Mouse (Mus musculus): ENCODE data around the gene Jsrp1.

Gene Jsrp1

DNA sequence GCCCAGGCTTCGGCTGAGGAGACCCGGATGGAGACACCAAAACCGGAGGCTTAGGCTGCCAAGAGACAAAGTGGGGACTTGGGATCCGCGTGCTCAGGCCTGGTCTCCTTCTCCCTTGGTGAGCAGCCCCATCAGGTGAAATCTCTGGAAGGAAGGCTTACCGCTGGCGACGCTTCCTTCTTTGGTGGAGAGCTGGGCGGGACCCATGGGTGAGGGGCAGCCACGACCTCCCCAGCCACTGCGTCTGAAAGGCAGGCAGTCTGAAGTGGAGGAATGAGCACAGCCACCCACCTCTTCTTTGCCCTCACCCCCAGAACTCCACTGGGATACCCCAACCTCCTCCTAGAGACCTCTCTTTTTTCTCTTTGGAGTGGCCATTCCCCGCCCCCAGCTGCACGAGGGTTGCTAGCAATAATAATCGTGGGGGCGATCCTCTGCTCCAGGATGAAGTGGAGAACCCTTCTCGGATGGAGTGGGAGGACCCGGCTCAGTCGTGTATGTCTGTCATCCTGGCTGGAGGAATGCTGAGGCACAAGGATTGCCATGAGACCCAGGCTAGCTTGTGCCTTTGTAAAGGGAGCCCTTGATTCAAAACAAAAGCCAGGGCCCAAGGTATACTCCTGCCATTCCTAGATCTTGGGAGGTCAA, 4.2 kb downstream of the Jsrp1 start:
- DNase-seq (ENCODE audit: low spot score), result peak; percentile 41

DNA sequence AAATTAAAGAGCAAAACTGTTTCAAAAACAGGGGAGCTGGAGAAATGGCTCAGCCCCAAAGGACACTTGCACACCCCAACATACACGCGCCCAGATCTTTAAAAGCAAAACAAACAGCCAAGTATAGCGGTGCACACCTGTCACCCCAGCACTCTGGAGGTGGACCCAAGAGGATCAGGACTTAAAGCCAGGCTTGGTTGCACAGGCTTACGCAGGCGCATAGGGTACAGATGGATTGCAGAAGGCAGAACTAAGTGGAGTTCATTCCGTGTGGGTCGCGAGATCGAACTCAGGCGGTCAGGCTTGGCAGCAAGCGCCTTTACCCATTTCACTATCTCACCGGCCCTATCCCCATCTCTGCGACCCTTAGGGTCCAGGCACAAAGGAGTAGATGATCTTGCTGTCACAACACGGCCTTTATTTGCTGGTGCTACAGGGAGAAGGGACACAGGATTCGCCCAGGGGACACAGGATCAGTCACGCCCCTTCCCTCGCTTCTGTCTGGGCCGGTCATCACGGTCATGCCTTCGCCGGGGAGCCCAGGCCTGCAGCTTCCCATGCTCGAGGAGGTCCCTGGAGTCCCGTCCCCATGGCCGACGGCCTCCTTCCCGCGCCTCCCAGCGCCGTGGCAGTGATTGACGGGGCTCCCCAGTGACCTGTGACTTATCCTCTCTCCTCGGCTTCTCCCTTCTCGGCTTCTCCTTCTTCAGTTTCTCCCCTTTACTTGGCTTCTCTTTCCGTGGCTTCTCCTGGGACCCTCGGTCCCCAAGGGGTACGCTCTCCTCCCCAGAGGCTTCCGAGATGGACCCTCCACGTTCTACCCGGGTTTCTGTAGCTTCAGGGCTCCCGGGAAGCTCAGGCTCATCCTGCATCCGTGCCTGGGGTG, 5.0 kb downstream of the Jsrp1 start:
- DNase-seq (ENCODE audit: low spot score), result peak; percentile 47

DNA sequence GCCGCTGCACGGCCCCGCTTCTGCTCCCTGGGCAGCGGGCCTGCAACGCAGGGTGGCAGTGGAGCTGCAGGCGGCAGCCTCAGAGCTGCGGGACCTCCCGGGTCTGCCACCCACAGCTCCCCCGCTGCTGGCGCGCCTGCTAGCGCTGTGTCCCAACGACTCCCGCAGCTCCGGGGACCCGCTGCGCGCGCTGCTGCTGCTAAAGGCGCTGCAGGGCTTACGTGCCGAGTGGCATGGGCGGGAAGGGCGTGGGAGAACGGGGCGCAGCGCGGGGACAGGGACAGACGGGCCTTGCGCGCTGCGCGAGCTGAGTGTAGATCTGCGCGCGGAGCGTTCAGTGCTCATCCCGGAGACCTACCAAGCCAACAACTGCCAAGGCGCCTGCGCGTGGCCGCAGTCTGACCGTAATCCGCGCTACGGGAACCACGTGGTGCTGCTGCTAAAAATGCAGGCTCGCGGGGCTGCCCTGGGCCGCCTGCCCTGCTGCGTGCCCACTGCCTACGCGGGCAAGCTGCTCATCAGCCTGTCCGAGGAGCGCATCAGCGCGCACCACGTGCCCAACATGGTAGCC, 6.2 kb downstream of the Jsrp1 start:
- DNase-seq (ENCODE audit: low spot score), result peak; percentile 85

DNA sequence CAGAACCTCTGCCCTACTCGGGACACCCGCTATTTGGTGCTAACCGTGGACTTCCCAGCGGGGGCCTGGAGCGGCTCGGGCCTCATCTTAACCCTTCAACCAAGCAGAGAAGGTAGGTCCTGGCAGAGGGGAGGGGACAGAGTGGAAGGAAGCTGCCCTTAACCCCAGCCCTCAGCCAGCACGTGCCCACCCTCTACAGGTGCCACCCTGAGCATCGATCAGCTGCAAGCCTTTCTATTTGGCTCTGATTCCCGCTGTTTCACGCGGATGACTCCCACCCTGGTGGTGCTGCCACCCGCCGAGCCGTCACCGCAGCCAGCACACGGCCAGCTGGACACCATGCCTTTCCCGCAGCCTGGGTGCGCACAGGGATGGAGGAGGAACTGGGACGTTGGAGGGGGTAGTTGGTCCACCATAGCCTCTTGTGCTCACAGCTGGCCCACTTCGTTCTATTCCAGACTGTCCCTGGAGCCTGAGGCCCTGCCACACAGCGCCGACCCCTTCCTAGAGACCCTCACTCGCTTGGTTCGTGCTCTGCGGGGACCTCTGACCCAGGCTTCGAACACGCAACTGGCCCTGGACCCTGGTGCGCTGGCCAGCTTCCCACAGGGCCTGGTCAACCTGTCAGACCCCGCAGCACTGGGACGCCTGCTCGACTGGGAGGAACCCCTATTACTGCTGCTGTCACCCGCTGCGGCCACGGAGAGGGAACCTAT, 6.8 kb downstream of the Jsrp1 start:
- DNase-seq (ENCODE audit: low spot score), result no peak

DNA sequence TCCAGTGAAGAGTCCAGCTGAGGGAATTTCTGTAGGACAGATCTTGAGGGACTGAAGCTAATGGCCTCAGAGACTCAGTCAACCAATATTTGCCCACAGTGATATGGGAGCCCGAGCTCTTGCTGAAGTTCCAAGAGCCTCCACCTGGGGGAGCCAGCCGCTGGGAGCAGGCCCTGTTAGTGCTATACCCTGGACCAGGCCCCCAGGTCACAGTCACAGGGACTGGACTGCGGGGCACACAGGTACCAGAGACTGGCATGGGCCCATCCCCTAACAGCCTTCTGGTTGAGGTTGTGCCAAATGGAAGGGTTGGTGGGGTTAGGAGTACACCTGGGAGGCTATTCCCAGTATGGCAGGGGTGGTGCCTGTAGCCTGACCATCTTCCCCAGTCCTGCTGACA, 7.4 kb downstream of the Jsrp1 start:
- DNase-seq (ENCODE audit: low spot score), result peak; percentile 52

DNA sequence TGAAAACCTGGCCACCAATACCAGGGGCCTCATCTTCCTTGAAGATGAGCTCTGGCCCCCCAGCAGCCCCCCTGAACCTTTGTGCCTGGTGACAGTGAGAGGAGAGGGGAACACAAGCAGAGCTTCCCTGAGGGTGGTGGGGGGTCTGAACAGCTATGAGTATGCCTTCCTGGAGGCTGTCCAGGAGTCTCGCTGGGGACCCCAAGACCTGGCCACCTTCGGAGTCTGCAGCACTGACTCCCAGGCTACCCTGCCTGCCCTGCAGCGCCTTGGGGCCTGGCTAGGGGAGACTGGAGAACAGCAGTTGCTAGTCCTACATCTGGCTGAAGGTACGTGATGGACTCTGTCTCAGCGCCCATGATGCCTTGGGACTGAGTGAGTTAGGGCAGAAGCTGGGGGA, 8.0 kb downstream of the Jsrp1 start:
- DNase-seq (ENCODE audit: low spot score), result no peak

DNA sequence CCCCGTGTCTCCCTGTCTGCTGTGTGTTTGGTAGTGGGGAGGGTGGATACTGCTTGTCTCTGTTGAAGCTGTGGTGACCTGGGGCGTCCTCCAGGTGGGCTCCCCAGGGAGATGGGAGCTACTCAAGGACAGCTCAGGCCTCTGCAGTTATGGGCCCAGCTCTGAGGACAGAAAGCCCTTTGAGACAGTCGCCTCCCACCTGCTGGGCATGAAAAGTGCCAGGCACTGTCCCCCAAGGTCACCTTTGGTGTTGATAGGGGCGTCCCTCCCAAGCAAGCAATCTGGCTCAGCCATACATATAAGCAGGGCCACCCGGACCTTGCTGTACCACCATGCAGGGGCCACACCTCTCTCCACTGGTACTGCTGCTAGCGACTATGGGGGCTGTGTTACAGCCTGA, 8.4 kb downstream of the Jsrp1 start, which contains the start of gene Amh:
Gene Amh (plus strand): TSS at position 328 of the 400 bp plus-strand sequence.
- no peak for DNase-seq (ENCODE audit: low spot score)

DNA sequence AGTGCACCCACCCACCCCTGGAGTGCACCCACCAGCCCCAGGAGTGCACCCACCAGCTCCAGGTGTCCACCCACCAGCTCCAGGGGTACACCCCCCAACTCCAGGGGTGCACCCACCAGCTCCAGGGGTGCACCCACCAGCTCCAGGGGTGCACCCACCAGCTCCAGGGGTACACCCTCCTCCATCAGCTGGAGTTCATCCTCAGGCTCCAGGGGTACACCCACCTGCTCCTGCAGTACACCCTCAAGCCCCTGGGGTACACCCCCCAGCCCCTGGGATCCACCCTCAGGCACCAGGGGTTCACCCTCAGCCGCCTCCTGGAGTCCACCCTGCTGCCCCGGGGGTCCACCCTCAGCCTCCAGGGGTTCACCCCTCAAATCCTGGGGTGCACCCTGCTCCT, 9.0 kb downstream of the Jsrp1 start:
- DNase-seq (ENCODE audit: low spot score), result no peak

DNA sequence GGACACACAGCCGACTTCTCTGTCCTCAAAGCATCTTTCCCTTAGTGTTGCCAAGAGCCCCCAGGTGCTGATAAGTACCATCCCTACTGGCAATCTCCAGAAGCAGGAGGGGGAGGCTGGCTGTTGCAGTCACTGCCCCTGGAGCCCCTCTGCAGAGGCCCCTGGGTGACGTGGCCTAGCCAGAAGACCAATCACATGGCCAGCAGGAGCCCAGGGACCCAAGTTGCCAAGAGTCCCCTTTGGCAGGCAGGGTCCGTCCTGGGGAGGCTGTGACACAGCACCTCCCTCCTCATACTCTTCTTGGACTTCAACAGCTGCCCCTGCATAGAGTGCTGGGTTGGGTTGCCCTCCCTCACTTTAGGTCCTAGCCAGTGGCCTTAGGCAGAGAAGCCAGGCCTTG, 10.3 kb downstream of the Jsrp1 start:
- DNase-seq (ENCODE audit: low spot score), result no peak

DNA sequence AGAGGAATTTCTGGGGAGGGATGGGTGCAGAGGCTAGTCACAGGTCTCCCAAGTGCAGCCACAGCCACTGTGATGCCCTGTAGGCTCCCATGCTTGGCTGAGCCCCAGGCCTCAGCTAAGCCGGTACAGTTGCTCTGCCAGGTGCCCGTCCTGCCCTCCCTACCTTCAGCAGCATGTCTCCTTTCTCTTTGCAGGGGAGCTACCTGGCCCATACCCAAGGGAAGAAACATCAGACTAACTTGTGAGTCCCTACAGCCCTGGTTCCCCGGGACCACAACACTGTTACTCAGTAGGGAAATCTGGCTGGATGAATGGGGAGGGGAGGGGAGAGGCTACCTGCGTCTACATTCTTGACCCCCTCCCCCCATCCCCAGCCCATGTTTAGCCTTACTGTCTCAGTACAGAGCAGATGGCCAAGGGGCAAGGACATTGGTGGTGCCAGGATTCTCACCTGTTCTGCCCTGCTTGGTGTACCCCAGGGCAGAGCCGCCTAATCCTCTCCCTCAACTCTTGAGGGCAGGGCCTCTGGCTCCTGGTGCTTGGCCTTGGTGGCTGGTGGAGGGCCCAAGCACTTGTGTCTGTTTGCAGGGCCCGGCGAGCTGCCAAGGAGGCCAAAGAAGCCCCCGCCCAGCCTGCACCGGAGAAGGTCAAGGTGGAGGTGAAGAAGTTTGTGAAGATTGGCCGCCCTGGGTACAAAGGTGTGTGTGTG, 10.9 kb downstream of the Jsrp1 start:
- DNase-seq (ENCODE audit: low spot score), result no peak

DNA sequence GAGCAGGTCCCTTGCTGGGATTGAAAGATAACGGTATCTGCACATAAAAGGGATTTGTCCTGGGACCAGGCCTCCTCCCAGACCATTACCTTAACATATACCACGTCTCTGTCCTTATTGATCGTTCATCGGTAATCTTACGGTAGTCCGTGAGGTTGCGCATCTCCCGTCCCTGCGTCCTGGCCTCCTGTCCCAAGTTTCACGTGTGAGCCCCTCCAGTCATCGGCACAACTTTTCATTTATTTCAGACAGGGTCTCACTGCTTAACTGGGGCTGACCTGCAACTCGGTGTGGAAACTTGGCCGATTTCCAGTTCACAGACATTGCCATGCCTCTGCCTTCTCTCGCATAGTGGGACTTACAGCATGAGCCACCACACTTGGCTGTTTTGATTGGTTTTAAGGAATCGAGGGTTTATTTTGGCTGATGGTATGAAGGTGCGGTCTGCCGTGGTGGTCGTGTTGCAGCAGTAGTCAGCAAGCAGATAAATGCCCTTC, 14.2 kb downstream of the Jsrp1 start:
- DNase-seq (ENCODE audit: low spot score), result peak; percentile 29

DNA sequence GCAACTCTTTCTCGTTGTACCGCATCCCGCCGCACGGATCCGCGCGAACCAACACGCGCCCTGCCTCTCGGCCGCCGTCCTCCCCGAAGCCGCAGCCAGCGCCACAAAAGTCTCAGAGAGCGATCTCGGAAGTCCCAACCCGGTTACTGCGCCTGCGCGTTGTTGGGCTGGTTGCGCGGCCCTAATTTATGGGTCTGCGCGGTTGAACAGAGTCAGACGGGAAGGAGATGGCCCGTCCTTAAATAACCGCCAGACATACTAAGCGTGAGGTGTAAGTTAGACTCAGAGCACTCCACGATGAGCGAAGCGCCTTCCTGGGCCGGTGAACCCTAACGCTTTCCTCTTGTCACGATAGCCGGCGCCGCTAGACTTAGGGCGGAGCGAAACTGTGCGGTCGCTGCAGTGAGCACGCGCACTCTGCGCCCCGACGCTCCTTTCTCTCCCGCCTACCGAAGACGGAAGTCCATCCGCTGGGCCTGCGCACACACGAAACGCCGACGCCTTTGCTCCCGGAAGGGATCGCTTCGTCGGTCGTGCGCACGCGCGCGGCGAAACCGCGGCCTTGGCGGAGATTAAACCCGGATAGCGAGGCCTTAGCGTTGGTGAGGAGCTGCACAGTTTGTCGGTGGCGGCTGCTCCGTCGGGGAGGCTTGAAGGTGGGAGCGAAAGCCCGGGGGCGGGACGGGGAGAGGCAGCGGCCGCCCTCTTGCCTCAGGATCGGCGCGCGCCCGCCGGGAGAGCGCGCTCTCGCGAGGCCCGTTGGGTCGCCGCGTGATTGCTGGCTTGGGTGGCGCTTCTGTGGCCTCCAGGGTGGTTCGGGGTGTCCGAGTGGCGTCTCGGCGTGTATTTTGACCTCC, 14.9 kb downstream of the Jsrp1 start, which contains the start of the genes Sf3a2 and Plekhj1:
Gene Sf3a2 (plus strand): TSS at position 49 of the 857 bp plus-strand sequence.
Gene Plekhj1 (minus strand): TSS at position 477 of the 857 bp plus-strand sequence.
- peak; percentile 99 for DNase-seq (ENCODE audit: low spot score)

DNA sequence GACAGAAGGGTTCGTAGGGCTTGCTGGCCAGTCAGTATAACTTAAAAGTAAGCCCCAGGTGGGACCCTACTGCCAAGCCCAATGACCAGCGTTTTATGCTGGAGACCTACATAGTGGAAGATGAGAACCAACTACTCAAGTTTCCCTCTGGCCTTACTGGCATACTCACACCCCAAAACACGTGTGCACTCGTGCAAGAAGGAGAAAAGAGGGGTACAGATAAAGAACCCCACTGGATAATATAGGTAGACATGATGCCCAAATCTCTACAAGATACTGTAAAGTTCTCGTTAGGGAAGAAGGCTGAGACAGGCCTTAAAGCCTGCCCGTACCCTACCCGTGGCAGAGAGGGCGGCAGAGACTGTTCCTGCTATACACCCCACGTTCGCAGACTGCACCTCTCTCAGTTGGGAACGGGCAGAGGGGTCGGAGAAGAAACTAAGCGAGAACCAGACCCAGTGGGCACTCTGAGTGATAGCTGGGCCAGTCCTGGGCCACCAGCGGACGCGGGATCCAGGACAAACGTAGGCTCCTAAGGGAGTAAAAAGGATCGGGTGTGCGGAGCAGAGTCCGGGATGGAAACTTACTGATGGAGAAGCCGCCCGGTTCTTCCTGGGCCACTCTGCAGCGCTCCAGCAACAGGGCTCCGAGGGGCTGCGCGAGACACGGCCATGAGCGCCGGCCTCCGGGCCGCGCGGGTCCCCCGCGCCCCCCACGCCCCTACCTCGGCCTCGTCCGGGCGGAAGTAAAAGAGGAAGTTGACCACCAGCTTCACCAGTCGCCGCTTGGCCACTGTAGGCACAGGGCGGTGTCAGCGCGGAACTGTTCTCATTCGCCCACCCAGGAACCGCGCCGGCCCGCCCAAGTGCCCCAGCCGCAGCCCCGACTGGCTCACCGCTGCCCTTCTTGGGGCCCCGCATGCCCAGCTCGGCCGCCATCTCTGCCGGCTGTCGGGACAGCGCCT, 15.8 kb downstream of the Jsrp1 start:
- DNase-seq (ENCODE audit: low spot score), result peak; percentile 82

DNA sequence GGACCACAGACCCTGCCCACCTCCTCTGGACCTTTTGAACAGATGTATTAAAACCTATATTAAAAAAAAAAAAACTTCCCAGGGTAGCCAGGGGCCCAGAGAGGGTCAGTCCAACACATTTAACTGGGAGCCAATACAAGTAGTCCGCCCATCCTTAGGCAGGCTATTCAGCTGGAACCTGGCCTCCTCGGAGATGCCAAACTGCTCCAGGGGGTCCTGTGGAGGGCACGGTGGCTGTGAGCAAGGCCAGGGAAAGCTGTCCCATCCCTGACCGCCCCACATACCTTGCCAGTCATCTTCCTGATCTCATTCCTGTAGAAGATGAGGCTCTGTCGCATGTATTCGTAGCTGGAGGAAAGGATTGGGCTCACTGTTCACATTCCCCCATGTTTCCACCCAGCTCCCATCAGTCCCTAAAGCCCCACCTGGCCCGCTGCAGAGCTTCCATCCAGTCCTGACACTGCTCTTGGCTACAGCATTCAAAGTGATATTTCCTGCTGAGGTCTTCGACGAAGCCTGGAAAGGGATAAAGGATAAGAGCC, 16.9 kb downstream of the Jsrp1 start:
- DNase-seq (ENCODE audit: low spot score), result no peak

DNA sequence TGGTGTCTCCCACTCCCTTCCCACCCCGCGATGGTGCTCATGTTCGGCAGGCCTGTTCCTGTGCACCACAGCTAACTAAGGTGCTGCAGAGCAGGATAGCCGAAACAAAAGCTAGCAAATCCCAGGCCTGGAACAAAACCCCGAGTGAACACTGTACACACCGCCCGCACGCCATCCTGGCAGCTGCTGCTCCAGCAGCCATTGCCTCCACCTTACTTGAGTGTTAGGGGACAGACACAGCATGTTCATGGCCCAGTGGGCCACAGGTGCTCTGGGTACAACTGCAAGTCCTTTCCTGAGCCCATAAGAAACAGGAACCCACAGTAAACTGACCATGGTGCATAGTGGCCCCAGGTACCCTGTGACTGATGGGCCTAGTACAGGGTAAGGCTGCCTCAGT, 18.5 kb downstream of the Jsrp1 start:
- DNase-seq (ENCODE audit: low spot score), result no peak

DNA sequence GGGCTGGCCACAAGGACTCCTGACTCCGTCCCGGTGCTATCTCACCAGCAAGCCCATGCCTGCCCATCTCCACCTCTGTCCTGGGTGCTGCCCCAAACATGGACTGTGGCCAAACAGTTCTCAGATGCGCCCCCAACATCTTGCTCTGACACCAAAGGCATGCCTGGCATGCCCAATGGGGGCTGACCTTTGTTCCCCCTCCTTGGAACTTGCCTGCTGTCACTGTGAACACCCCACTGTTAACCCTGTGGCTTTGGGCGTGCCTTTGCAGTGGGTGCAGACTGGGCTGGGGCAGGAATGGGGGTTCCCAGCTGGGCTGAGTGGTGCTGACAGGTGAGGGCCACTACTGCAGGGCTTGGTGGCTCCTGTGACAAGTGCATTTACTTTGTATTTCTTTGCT, 19.5 kb downstream of the Jsrp1 start:
- no peak for DNase-seq (ENCODE audit: low spot score)

DNA sequence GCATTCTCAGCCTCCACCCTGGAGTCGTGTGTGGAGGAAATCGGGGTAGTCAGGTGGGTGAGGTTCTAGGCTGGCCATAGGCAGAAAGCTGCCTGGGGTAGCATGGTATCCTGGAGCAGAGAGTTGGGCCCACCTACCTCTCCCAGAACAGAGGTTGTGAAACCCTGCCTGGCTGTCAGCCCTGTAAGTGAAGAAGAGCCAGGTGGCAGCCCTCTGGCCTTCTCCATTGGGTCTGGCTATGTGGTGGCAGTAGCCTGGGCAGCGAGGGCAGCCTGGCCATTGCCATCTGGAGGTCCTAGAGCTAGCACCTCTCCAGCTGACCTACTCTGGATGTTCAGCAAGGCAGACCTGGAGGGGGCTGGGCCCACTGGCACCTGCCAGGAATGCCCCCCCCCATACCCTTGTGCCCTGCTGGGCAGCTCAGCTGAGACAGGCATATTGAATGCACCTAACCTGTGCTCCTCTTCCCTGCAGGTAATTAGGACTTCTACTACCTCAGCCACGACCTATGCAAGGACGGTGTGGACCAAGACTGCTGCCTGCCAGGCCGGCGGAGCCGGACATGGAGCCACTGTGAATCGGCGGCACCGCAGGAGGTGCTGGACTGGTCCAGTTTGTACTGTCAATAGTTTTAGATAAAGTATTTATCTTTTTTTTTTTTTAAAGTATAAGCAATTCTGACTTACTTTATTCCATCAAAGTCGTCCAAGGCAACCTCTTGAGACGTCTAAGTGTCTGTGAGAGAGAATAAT, 20.1 kb downstream of the Jsrp1 start:
- no peak for DNase-seq (ENCODE audit: low spot score)

Measured in embryo, embryonic 10 days (tissue).